Mouse (Mus musculus) cerebellum, adult 2 months (tissue): ENCODE data around the gene Hoxa6. TPM values are rescaled to one million over a fixed set of nuclear protein-coding genes. Genes with fewer than 3 reads are reported as not detected.

Source experiments
- DNase-seq, 2 experiments: peaks; one replicate each; pipeline ENCODE4 v3.0.0; 2021
- H3K27ac ChIP-seq: fragments of 200-500 bp; 2 replicates; pipeline ENCODE4 v1.5.1; 2012; ENCODE audit warnings: low read length, control low read depth, inconsistent platforms; ENCODE audit not compliant: insufficient read depth
- H3K27me3 ChIP-seq: fragments of 200-500 bp; 2 replicates; pipeline ENCODE4 v1.6.1; 2012; ENCODE audit warnings: inconsistent platforms, mild to moderate bottlenecking, low read length, moderate library complexity; ENCODE audit not compliant: control insufficient read depth, insufficient read depth
- H3K4me1 ChIP-seq: fragments of 200-500 bp; 2 replicates; pipeline ENCODE4 v1.6.1; 2011; ENCODE audit warnings: low read length; ENCODE audit not compliant: control insufficient read depth, insufficient read depth
- H3K4me3 ChIP-seq: fragments of 200-500 bp; replicated peaks from 2 replicates; pipeline ENCODE3; 2011; ENCODE audit warnings: mild to moderate bottlenecking, low read depth, low read length, control low read depth; ENCODE audit not compliant: insufficient read depth
- CTCF ChIP-seq: fragments of 200-500 bp; IDR thresholded peaks from 2 replicates; pipeline ENCODE4 v1.5.1; 2011; ENCODE audit warnings: low read depth, mild to moderate bottlenecking, control low read depth, low read length, moderate library complexity, borderline replicate concordance; ENCODE audit not compliant: insufficient read depth
- POLR2A ChIP-seq: fragments of 200-500 bp; IDR thresholded peaks from 2 replicates; pipeline ENCODE4 v1.6.1; 2011; ENCODE audit warnings: low read length, control low read depth, borderline replicate concordance; ENCODE audit not compliant: insufficient read depth
- WGBS: fragments of 180-500 bp; shearing (Covaris S2); methylation state at CpG from one replicate; pipeline ENCODE4 v1.1.7; 2018; 5-methylcytosine and 5-hydroxymethylcytosine counted together
- polyA plus RNA-seq: library from polyadenylated mRNA; depleted of rRNA; stranded (reverse); fragments of >200 nt; gene quantifications from 2 replicates; pipeline ENCODE4 v1.2.3, GENCODE M21; 2012

Gene Hoxa6
- polyA plus RNA-seq, 1 experiment, result 0.46 TPM

- TF ChIP-seq CTCF (no peak), POLR2A (no peak)
- Histone ChIP-seq H3K27me3 (peaks cover 17% of the 10 kb centered on the region), H3K4me3 (no peak overlapping the region), H3K27ac (no peak overlapping the region), H3K4me1 (no peaks in the 10 kb centered on the region)
- no peak for DNase-seq
- 7% methylated on average over 22 of the region's 22 CpGs for WGBS
These were observed 6.0 kb downstream of the Hoxa6 start for GRCm38 (mm10) chr6:52202362-52203120.

GRCm38 (mm10) chr6:52201269-52201668 lies 7.3 kb downstream of the Hoxa6 start:
- TF ChIP-seq POLR2A, result no peak
- no peak for TF ChIP-seq CTCF
- H3K27ac ChIP-seq, result no peak overlapping the region
- H3K4me3 ChIP-seq, result no peak overlapping the region
- no peak for DNase-seq
- no peaks in the 10 kb centered on the region for H3K4me1 ChIP-seq
- H3K27me3 ChIP-seq, result peaks cover 17% of the 10 kb centered on the region
- 18% methylated on average over 1 of the region's 1 CpGs for WGBS

GRCm38 (mm10) chr6:52200751-52201250 lies 7.7 kb downstream of the Hoxa6 start:
- no peak for DNase-seq
- Histone ChIP-seq H3K27ac (no peak overlapping the region), H3K4me3 (no peak overlapping the region), H3K4me1 (no peaks in the 10 kb centered on the region), H3K27me3 (peaks cover 17% of the 10 kb centered on the region)
- WGBS, result 12% methylated on average over 10 of the region's 10 CpGs
- TF ChIP-seq POLR2A (no peak), CTCF (no peak)

GRCm38 (mm10) chr6:52200073-52200750 lies 8.3 kb downstream of the Hoxa6 start:
- no peaks in the 10 kb centered on the region for H3K4me1 ChIP-seq
- H3K4me3 ChIP-seq, result no peak overlapping the region
- no peak for TF ChIP-seq CTCF
- TF ChIP-seq POLR2A, result no peak
- H3K27me3 ChIP-seq, result peaks cover 16% of the 10 kb centered on the region
- 5% methylated on average over 30 of the region's 30 CpGs for WGBS
- DNase-seq, result no peak
- no peak overlapping the region for H3K27ac ChIP-seq

- Histone ChIP-seq H3K4me3 (no peak overlapping the region), H3K27me3 (peaks cover 8% of the 10 kb centered on the region; the same call in 1 of the 2 replicates), H3K4me1 (no peaks in the 10 kb centered on the region), H3K27ac (no peak overlapping the region)
- TF ChIP-seq POLR2A (no peak), CTCF (0 out of 2 replicates have a peak, but pooled peaks have one; percentile 16)
- WGBS, result 2% methylated on average over 10 of the region's 10 CpGs
- no peak for DNase-seq
These were observed 11.3 kb downstream of the Hoxa6 start for GRCm38 (mm10) chr6:52197271-52197670.

- H3K27ac ChIP-seq, result no peak overlapping the region
- H3K4me1 ChIP-seq, result no peaks in the 10 kb centered on the region
- no peak overlapping the region for H3K4me3 ChIP-seq
- DNase-seq, result no peak
- TF ChIP-seq CTCF, result no peak
- no peak for TF ChIP-seq POLR2A
- H3K27me3 ChIP-seq, result peaks cover 9% of the 10 kb centered on the region; the same call in 1 of the 2 replicates
- WGBS, result 6% methylated on average over 9 of the region's 9 CpGs
These were observed 11.7 kb downstream of the Hoxa6 start for GRCm38 (mm10) chr6:52196811-52197210.

- Histone ChIP-seq H3K27ac (no peak overlapping the region), H3K27me3 (peaks cover 18% of the 10 kb centered on the region; the same call in 1 of the 2 replicates), H3K4me1 (no peaks in the 10 kb centered on the region), H3K4me3 (no peak overlapping the region)
- TF ChIP-seq POLR2A, result no peak
- no peak for TF ChIP-seq CTCF
- no peak for DNase-seq
- 8% methylated on average over 10 of the region's 10 CpGs for WGBS
These were observed 13.8 kb downstream of the Hoxa6 start for GRCm38 (mm10) chr6:52194690-52195089.
